Mouse (Mus musculus) olfactory bulb, adult 2 months (tissue): ENCODE data around the gene Pgpep1l.

Experiments used
- CTCF ChIP-seq: fragments of 200-500 bp; IDR thresholded peaks from 2 replicates; pipeline ENCODE4 v1.5.1; 2012; ENCODE audit warnings: low read depth, mild to moderate bottlenecking, low read length, moderate library complexity; ENCODE audit not compliant: insufficient read depth
- POLR2A ChIP-seq: fragments of 200-500 bp; IDR thresholded peaks from 2 replicates; pipeline ENCODE4 v1.6.1; 2012; ENCODE audit warnings: mild to moderate bottlenecking, low read depth, low read length, moderate library complexity; ENCODE audit not compliant: insufficient read depth

DNA sequence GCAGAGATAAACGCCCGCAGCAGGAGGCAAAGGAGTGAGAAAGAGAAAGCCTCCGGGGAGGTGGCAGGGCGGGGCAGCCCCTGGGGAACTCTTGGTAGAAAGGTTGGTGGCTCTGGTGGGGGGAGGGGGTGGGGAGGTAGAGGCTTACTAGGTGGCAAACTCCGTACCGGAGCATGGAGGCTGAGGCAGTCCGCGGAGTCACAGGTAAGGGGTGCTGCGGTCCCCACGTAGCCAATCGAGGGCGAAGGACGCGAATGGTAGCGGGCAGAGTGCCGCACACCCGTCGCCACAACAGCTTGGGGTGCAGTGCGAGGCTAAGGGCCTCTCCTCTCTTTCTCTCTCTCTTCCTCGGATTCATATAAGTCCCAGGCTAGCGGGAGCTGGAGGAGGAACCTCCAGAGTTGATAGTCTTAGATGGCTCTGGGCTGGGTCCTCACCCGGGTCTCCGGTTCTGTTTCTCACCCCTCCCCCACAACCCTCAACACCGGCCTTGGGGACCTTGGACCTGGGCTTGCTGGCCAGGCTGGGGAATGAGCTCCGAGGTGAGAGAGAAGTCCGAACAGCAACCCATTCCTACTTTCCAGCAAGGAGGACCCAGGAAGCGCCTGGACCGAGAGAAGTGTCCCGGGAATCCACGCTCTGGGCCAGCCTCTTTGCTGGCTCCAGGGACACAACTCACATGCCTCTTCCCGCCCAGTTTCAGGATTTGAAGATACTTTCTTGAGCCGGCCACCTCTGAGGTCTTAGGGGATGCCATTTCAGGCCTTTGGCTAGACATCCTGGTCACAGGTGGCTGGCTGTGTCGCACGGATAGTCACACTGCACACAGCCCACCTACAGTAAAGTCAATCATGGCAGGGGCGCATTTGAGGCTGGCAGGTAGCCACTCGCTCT lies 12.1 kb upstream of the Pgpep1l start:
- no peak for TF ChIP-seq POLR2A
- no peak for TF ChIP-seq CTCF
